16 mouse cellular contexts compared by ENCODE assay signal in genomic region chr7:45026256-45026655, GRCm38 (mm10). TPM values are rescaled to one million over a fixed set of nuclear protein-coding genes. Genes with fewer than 3 reads are reported as not detected.
DNase-seq lines count a peak whose midpoint lies in the region; ATAC-seq and TF ChIP-seq lines count a peak whose summit lies in the region.
"Had no signal": no experiment of that assay in that cellular context is flagged by ENCODE, and none has a peak within 500 bp of the region (broad histone marks: within the 10 kb centered on the region; RNA-seq: fewer than 3 reads in every experiment).

No protein-coding gene starts in this region.

- H3K4me3 ChIP-seq in gastrocnemius, adult 2 months = no peak overlapping the region
- H3K4me3 ChIP-seq in embryonic facial prominence, embryonic 14.5 days (ENCODE audit: low read depth, low read length) = no peak overlapping the region
- H3K4me3 ChIP-seq in midbrain, embryonic 14.5 days (replicated peaks; ENCODE audit: low read depth, low read length) = no peak overlapping the region
- H3K4me3 ChIP-seq: heart, embryonic 15.5 days; left cerebral cortex, adult 2 months had no signal

- WGBS in embryonic facial prominence, embryonic 14.5 days = 57% methylated on average over 2 of the region's 2 CpGs
- 20% methylated on average over 2 of the region's 2 CpGs for WGBS in midbrain, embryonic 14.5 days

- no peak for ATAC-seq in embryonic facial prominence, embryonic 14.5 days (ENCODE audit: low read depth)
- ATAC-seq in midbrain, embryonic 14.5 days (ENCODE audit: low FRiP score, low TSS enrichment) = no peak
- ATAC-seq in frontal cortex, adult (ENCODE audit: low TSS enrichment) = no peak
- ATAC-seq: inflammation-experienced regulatory T-cells, adult 6 months had no signal

- intact Hi-C loops in gastrocnemius, adult 2 months (cut with DNase I) = no loop called here
- intact Hi-C loops in heart, postnatal 25 days (cut with DNase I) = loop anchor here (2.0 kb wide), 1 partner anchor 21 kb away; no protein-coding TSS in a partner anchor

- TF ChIP-seq CTCF in gastrocnemius, adult 2 months (IDR thresholded peaks at IDR 0.05) = no peak

- no peak overlapping the region for H3K9ac ChIP-seq in embryonic facial prominence, embryonic 14.5 days (ENCODE audit: low read depth, low read length)
- H3K9ac ChIP-seq in midbrain, embryonic 14.5 days (replicated peaks; ENCODE audit: low read length) = no peak overlapping the region
- H3K9ac ChIP-seq: heart, embryonic 15.5 days had no signal

- H3K4me1 ChIP-seq in embryonic facial prominence, embryonic 14.5 days (ENCODE audit: control insufficient read depth, insufficient read depth, low read length) = no peaks in the 10 kb centered on the region
- peaks cover 6% of the 10 kb centered on the region; the same call in 1 of the 2 replicates for H3K4me1 ChIP-seq in midbrain, embryonic 14.5 days (ENCODE audit: control insufficient read depth, insufficient read depth, low read length)
- H3K4me1 ChIP-seq: heart, embryonic 15.5 days had no signal

- no peak for DNase-seq in gastrocnemius, adult 2 months
- DNase-seq in gastrocnemius, adult 8-10 months (ENCODE audit: low spot score in 2 of 2) = no peak
- peak; percentile 49 for DNase-seq in NIH3T3 (ENCODE audit: low read depth)
- DNase-seq in embryonic facial prominence, embryonic 14.5 days (ENCODE audit: low spot score) = peak; percentile 34
- DNase-seq in midbrain, embryonic 14.5 days = peak; percentile 54
- no peak for DNase-seq in right cerebral cortex, postnatal 36 days (ENCODE audit: low spot score in 2 of 2)
- DNase-seq in heart, postnatal 25 days (ENCODE audit: low spot score) = no peak
- DNase-seq: kidney, adult 9 months; kidney, postnatal 4 days; lung, adult 18-20 months; lung, postnatal 36 days; right cerebral cortex, postnatal 14 days had no signal

- H3K27me3 ChIP-seq in embryonic facial prominence, embryonic 14.5 days (replicated peaks; ENCODE audit: control insufficient read depth, insufficient read depth, low read length) = no peaks in the 10 kb centered on the region
- no peaks in the 10 kb centered on the region for H3K27me3 ChIP-seq in midbrain, embryonic 14.5 days (ENCODE audit: control insufficient read depth, insufficient read depth, low read length)
- H3K27me3 ChIP-seq: heart, embryonic 15.5 days had no signal

- peak overlapping the region; percentile 87 for H3K27ac ChIP-seq in gastrocnemius, adult 2 months
- no peak overlapping the region for H3K27ac ChIP-seq in embryonic facial prominence, embryonic 14.5 days (replicated peaks; ENCODE audit: low read depth, low read length)
- peak overlapping the region; percentile 16 for H3K27ac ChIP-seq in midbrain, embryonic 14.5 days (replicated peaks; ENCODE audit: low read depth, low read length)
- H3K27ac ChIP-seq: heart, embryonic 15.5 days; left cerebral cortex, adult 2 months had no signal

- H3K9me3 ChIP-seq in embryonic facial prominence, embryonic 14.5 days (ENCODE audit: control insufficient read depth, low read length) = no peaks in the 10 kb centered on the region
- no peaks in the 10 kb centered on the region for H3K9me3 ChIP-seq in midbrain, embryonic 14.5 days (ENCODE audit: control insufficient read depth, low read length)
- H3K9me3 ChIP-seq: heart, embryonic 15.5 days had no signal

- H3K4me2 ChIP-seq in embryonic facial prominence, embryonic 14.5 days (ENCODE audit: low read depth, low read length) = no peak overlapping the region
- H3K4me2 ChIP-seq in midbrain, embryonic 14.5 days (ENCODE audit: low read length) = no peak overlapping the region
- H3K4me2 ChIP-seq: heart, embryonic 15.5 days had no signal

- H3K36me3 ChIP-seq in embryonic facial prominence, embryonic 14.5 days (ENCODE audit: control insufficient read depth, insufficient read depth, low read length) = peaks cover 46% of the 10 kb centered on the region
- peaks cover 48% of the 10 kb centered on the region for H3K36me3 ChIP-seq in midbrain, embryonic 14.5 days (ENCODE audit: control insufficient read depth, insufficient read depth, low read length)

RNA-seq across cellular contexts. Expression of gene Rras, which starts 8.5 kb away (rescaled TPM):
- 10 to 100 TPM; 22.6 to 25.5 TPM for total RNA-seq in gastrocnemius, adult 2 months (2021)
- total RNA-seq in gastrocnemius, adult 8-10 months (2022) = 10 to 100 TPM; 20.1 to 25.7 (median 21.3) TPM
- polyA plus RNA-seq in embryonic facial prominence, embryonic 14.5 days (2014; fragmentation: Nextera tagmentation; extraction: Ambion mirVana) = 50.5 and 52.3 TPM in 2 replicates
- polyA plus RNA-seq in midbrain, embryonic 14.5 days (2014; fragmentation: Nextera tagmentation; extraction: Ambion mirVana) = 9.7 and 13.2 TPM in 2 replicates
- 10 to 100 TPM; 48.9 to 56.6 TPM for total RNA-seq in heart, postnatal 25 days (2021)

RNA-seq across cellular contexts. Expression of gene Scaf1, which starts 10.1 kb away (rescaled TPM):
- 10 to 100 TPM; 41.7 to 44.3 TPM for total RNA-seq in gastrocnemius, adult 2 months (2021)
- total RNA-seq in gastrocnemius, adult 8-10 months (2022) = 10 to 100 TPM; 43.2 to 50.7 (median 48.4) TPM
- 43.7 and 47.5 TPM in 2 replicates for polyA plus RNA-seq in embryonic facial prominence, embryonic 14.5 days (2014; fragmentation: Nextera tagmentation; extraction: Ambion mirVana)
- polyA plus RNA-seq in midbrain, embryonic 14.5 days (2014; fragmentation: Nextera tagmentation; extraction: Ambion mirVana) = 60.6 and 61.2 TPM in 2 replicates
- 10 to 100 TPM; 45.5 to 49.7 TPM for total RNA-seq in heart, postnatal 25 days (2021)

RNA-seq across cellular contexts. Expression of gene Prr12, which starts 26.4 kb away (rescaled TPM):
- 10 to 100 TPM; 12.8 to 16.1 TPM for total RNA-seq in gastrocnemius, adult 2 months (2021)
- 10 to 100 TPM; 15.3 to 17.5 (median 15.9) TPM for total RNA-seq in gastrocnemius, adult 8-10 months (2022)
- polyA plus RNA-seq in embryonic facial prominence, embryonic 14.5 days (2014; fragmentation: Nextera tagmentation; extraction: Ambion mirVana) = 12.8 and 13.7 TPM in 2 replicates
- 19.5 and 21.4 TPM in 2 replicates for polyA plus RNA-seq in midbrain, embryonic 14.5 days (2014; fragmentation: Nextera tagmentation; extraction: Ambion mirVana)
- 10 to 100 TPM; 23.2 to 27.7 TPM for total RNA-seq in heart, postnatal 25 days (2021)

RNA-seq across cellular contexts. Expression of gene Bcl2l12, which starts 27.7 kb away (rescaled TPM):
- 1 to 10 TPM; 7.6 to 9.7 TPM for total RNA-seq in gastrocnemius, adult 2 months (2021)
- total RNA-seq in gastrocnemius, adult 8-10 months (2022) = 10 to 100 TPM in 1 of 4 experiments, 1 to 10 TPM in 3; 8.2 to 13.0 (median 9.4) TPM
- 43.2 and 48.6 TPM in 2 replicates for polyA plus RNA-seq in embryonic facial prominence, embryonic 14.5 days (2014; fragmentation: Nextera tagmentation; extraction: Ambion mirVana)
- polyA plus RNA-seq in midbrain, embryonic 14.5 days (2014; fragmentation: Nextera tagmentation; extraction: Ambion mirVana) = 11.8 and 15.4 TPM in 2 replicates
- 10 to 100 TPM; 10.2 to 11.2 TPM for total RNA-seq in heart, postnatal 25 days (2021)

RNA-seq across cellular contexts. Expression of gene Irf3, which starts 28.8 kb away (rescaled TPM):
- total RNA-seq in gastrocnemius, adult 2 months (2021) = 10 to 100 TPM; 18.4 to 18.9 TPM
- 10 to 100 TPM; 13.5 to 22.2 (median 17.9) TPM for total RNA-seq in gastrocnemius, adult 8-10 months (2022)
- polyA plus RNA-seq in embryonic facial prominence, embryonic 14.5 days (2014; fragmentation: Nextera tagmentation; extraction: Ambion mirVana) = 77.7 and 84.6 TPM in 2 replicates
- 46.7 and 54.0 TPM in 2 replicates for polyA plus RNA-seq in midbrain, embryonic 14.5 days (2014; fragmentation: Nextera tagmentation; extraction: Ambion mirVana)
- total RNA-seq in heart, postnatal 25 days (2021) = 10 to 100 TPM; 28.3 to 30.9 TPM

Comparison
In these comparisons a context has a peak if more than half of its experiments do, and no peak if none do; other contexts are left out.
1. DNase-seq: peak in NIH3T3 (single experiment), embryonic facial prominence, embryonic 14.5 days (single experiment) and midbrain, embryonic 14.5 days (single experiment); none in gastrocnemius, adult 2 months (single experiment), gastrocnemius, adult 8-10 months (0 of 2), right cerebral cortex, postnatal 36 days (0 of 2) and heart, postnatal 25 days (single experiment).